Mouse (Mus musculus) ES-Bruce4 (cell line): ENCODE results near the gene Frat1.

Source experiments
- CTCF ChIP-seq: IDR thresholded peaks from one replicate; pipeline ENCODE4 v1.8.1; 2011; ENCODE audit warnings: low read depth, low read length
- EP300 ChIP-seq: IDR thresholded peaks from 2 replicates; pipeline ENCODE4 v1.6.1; 2011; ENCODE audit warnings: low read depth, low read length; ENCODE audit not compliant: insufficient read depth
- POLR2A ChIP-seq: IDR thresholded peaks from one replicate; pipeline ENCODE4 v1.8.1; 2011; ENCODE audit warnings: low read length; ENCODE audit not compliant: insufficient read depth

DNA sequence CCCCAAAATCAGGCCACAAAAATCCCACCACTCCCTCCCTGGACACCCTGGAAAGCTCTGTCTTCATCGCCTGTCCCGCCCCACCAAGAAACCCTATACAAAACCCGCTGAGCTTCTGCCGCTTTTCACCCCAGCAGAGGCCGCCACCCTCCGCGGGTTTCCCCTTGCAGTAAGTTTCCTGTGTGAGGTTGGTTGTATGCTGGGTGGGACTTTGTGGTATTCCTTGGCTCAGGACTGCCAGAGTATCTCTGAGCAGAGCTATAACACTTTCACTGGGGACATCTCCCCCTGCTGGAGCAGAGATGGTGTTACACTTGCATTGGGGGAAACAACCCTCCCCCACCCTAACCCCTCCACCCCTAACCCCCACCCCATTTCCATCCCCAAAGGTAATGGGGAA is 26.4 kb upstream of the Frat1 start:
- TF ChIP-seq EP300 (no peak), CTCF (peak; percentile 45), POLR2A (no peak)
